Mouse (Mus musculus) thymus, postnatal 14 days (tissue): Measurements from ENCODE around the gene Actl6a.
"Not testable (repeated sequence)": the region's sequence is repeated elsewhere in the genome, so short reads cannot be mapped to it uniquely, and the experiment has no call there.

ENCODE experiments used
- DNase-seq: peaks from one replicate; pipeline ENCODE4 v3.0.0; 2021

The Actl6a gene

GRCm38 (mm10) chr3:32705647-32706348 lies at the start of gene Actl6a:
Gene Actl6a, plus strand, starts transcription at chr3:32706298.
- DNase-seq, result not testable (repeated sequence)

DNA sequence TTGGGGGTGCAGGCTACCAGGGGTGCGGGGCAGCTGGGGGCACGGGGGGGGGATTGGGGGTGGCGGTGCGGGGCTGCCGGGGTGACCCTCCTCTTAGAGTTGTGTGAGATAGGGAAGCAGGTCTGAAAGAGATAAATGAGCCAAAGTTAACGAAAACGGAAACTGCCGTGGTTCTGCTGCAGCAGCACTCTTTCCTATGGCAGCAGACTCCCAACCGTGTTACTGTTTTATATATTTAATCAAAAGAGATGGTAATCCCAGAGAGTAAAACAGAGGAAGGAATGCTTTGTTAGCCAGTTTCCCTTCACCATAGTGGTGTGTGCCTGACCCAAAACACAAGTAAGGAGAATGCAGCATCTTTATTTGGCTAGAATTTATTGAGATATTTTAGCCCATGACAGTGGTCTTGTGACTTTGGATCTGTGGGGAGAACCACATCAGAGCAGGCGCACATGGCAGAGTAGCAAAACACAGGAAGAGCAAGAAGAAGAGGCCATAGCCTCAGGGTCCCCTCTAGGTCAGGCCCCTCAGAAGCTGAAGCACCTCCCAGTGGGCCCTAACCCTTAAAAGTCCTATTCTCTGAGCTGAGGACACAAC lies 49.6 kb upstream of the Actl6a start:
- DNase-seq, result peak; percentile 15

- no peak for DNase-seq
Measured at GRCm38 (mm10) chr3:32658401-32658800, 47.7 kb upstream of the Actl6a start.

DNA sequence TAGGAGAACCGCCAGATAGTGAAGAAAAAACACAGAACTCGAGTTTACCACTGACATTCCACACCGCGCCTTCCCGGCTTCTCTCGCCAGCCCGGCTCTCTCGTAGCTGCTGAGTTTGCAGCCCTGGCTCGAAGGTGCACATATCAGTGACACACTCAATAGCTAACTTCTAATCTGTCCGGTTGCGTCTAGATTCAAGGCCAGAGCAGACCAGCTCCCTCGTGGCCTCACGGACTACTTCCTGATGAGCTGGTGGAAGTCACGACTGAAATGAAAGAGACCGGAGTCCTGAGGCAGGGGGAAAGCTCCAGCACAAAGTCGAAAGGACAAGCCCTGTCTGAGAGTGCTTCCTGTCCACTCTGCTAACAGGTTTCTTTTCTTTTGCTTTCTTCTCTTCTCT lies 47.3 kb upstream of the Actl6a start:
- DNase-seq, result no peak

GRCm38 (mm10) chr3:32659506-32659905 lies 46.6 kb upstream of the Actl6a start:
- DNase-seq, result no peak

GRCm38 (mm10) chr3:32660276-32660675 lies 45.8 kb upstream of the Actl6a start:
- peak; percentile 16 for DNase-seq

DNA sequence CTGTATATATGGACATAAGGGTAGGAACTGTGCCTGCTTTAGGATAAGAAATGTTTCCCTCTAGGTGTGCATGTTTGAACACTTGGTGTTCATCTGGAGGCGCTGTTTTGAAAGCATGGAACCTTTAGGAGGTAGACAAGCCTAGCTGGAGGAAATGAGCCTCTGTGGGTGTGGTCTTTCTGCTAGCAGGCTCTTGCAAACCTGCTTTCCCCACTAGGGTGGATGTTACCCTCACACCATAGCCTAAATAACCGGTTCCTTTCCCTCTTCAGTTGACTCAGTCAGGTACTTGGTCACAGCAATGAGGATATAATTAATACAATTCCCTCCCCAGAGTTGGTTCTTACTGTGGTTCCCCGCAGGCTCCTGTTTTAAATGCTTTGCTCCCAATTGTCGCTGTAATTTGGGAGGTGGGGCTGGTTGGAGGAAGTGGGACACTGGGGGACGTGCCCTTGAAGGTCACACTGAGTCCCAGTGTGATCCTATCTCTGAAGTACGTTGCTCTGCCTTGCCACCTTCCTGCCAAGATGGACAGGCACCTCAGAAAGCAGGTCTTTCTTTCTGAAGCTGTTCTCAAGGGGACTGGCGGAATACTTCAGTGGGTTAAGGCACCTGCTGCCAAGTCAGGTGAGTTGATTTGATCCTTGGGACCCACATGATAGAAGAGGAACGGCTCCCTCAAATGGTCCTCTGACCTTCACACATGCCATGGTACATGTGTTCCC lies 45.1 kb upstream of the Actl6a start:
- peak; percentile 37 for DNase-seq

GRCm38 (mm10) chr3:32661556-32661930 lies 44.6 kb upstream of the Actl6a start:
- DNase-seq, result no peak

DNA sequence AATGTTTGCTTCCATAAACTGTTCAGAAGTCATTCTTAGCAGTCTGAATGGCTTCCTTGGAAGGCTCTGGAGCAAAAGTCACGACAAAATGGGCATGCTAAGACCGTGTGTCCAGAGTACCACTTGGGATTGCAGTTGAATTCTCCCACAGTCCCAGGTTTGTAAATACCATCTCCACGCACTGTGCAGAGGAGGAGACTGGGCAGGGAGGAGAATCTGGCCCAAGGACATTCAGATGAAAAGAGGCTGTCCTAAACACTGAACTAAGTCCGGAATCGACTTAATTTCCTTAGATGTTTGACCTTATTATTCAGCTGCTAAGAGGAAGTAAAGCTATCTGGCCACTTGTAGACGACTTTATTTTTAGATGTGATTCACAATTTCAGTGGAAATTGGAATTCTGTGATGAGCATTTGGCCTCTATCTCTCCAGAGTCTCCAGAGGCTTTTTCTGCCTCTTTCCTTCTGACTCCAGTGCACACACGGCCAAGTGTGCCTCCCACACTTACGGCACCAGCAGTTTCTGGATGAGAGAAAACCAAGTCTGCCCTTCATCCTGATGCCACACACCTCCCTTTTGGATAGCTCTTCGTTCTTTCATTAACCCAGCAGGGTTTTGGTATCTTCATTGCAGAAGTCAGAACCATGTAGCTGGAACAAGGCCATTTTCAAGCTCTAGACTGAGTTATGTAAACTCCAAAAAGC lies 37.7 kb upstream of the Actl6a start:
- DNase-seq, result no peak

GRCm38 (mm10) chr3:32669211-32669610 lies 36.9 kb upstream of the Actl6a start:
- DNase-seq, result no peak

DNA sequence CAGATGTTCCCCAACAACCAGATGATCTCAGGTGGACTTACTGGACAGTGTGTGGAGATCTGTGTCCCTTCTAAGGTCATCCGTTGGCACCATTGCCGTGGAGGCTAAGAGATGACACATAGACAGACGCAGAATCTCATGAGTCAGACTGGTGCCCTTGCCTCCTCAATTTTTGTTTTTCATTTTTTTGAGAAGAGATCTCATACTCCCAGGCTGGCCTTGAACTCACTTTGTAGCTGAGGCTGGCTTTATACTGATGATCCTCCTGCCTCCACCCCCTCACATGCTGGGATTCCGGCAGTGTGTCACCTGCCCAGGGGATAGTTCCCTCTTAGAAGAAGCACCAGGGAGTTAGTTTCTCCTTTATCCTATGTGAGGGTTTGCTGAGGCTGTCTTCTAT lies 35.9 kb upstream of the Actl6a start:
- DNase-seq, result no peak

DNA sequence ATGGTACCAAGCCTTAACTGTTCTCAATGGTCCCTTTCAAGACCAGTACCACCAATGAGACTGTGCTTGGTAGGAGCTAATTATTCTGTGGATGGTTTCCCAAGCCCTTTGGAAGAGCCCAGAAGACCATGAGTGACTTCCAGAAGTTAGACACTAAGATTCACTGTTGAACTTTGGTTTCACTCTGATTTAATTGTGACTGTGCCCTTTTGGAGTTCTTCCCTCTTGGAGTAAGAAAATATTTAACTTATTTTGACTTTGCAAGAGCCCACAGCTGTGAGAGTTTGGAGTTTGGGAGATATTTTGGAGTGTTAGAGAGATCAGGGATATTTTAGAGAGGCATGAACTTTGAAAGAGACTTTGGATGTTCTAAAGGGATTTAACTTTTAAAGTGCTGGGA lies 32.9 kb upstream of the Actl6a start:
- DNase-seq, result no peak

DNA sequence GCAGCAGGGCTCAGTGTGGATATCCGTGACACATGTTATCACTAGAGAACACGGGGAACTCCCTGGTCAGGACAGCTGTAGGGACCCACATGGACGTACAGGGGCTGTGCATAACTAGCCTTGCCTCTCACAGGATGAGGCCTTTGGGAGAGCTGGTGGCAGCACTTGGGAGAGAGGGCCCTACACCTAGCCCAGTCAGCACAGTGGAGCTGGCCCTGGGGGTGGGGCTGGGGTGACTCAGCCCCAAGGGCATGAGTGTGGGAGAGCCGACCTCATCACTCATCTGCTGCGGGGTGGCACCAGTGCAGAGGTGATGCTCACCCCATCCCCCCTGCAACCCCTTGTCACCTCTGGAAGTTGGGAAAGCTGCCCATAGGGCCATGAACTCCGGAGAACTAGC lies 29.7 kb upstream of the Actl6a start:
- no peak for DNase-seq

DNA sequence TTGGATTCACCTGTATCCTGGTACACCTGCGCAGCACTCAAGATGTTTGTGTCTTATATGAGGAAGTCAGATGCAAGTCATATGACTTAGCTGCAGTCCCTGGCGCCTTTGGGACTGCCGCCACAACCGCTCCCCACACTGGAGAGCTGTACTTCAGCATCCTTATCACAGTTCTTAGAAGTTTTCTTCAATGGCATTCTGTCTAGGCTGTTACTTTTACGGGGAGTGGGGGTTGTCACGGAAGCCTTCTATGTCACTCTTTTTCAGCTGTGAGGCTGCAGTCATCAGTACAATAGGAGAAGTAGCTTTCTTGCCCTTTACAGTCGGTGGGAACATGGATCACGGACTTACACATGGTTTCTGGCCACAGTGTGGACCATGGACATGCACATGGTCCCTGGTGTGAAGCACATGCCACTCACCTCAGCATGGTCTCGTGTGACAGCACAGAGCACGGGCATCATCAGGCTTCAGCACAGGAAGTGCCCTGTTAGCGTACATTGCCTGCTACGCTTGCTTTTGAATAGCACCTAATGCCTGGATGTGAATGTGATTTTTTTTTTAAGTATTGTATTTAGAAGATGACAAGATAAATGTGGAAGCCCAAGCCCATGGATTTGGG lies 23.1 kb upstream of the Actl6a start:
- DNase-seq, result no peak

DNA sequence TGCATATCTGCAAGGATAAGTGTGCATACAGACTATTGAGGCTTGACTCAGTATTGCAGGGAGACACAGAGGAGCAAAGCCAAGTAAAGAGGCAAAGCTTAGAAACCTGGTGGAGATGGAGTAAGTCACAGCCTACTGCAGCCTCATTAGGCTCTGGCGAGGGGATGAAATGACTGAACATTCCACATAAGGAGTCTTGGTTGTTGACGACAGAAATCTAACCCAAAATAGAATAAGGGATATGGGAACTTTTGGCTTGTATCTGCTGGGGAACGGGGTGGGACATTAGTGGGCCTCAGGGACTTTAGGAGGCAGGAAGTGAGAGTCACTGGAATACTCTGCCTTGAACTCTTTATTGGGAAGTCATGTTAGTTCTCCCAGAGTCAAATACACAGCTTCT lies 21.5 kb upstream of the Actl6a start:
- DNase-seq, result no peak

DNA sequence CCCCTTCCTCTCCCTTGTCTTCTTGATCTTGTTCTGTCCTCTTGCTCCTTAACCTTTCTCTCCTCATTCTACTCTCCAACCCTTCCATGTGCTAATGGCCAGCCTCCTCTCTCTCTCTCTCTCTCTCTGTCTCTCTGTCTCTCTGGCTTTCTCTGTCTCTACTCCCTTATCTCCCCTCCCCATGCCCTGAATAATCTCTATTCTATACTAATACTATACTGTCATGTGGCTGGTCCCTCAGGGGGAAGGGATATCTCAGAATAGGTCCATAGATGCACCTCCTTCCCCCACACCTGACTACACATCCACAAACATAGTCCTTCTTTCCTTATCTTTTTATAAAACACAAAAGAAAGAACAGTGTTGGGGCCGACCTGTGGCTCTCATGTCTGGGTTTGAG lies 19.6 kb upstream of the Actl6a start:
- DNase-seq, result no peak

- DNase-seq, result no peak
Measured at GRCm38 (mm10) chr3:32687156-32687555, 18.9 kb upstream of the Actl6a start.

DNA sequence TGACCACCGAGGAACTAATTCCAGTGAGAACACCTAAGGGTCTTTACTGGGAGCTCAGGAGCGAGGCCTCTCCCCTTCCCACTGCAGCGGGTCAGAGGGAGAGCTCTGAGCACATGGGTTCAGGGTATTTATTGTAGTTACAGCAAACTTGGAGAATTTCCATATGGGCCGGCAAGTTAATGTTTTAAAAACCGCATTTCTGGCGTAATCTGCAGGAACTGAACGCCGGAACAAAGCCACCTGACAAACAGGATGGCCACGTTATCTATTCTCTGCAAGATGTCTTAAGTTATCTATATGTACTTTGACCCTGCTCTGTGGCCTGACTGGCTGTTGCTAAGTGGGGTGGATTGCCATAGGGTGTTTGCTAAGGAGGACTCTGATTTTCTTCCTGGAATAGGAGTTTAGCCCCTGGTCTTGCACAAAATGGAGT lies 16.5 kb upstream of the Actl6a start:
- DNase-seq, result no peak

DNA sequence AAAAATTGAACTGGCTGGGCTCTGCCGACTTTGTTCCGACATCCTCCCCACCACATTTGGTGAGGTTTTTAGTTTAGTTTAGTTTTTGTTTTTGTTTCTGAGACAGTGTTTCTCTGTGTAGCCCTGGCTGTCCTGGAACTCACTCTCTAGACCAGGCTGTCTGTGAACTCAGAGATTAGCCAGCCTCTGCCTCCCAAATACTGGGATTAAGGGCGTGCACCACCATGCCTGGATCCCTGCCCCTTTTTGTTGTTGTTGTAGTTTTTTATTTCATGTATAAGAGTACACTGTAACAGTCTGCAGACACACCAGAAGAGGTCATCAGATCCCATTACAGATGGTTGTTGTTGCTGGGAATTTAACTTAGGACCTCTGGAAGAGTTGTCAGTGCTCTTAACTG lies 16.1 kb upstream of the Actl6a start:
- no peak for DNase-seq

DNA sequence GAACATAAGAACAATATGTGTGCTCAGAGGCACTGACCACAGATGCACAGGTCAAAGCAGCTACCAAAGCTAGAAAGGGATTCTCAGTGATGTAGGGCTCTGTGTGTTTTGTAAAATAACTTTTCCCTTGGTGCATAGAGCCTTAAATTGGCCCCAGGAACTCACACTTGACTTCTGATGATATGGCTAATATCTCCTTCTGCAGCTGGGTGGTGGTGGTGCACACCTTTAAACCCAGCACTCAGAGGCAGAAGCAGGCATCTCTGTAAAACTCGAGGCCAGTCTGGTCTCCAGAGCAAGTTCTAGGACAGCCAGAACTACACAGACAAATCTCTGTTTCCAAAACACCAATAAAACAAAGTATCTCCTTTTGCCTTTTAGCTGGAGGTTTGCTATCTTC lies 15.2 kb upstream of the Actl6a start:
- no peak for DNase-seq

DNA sequence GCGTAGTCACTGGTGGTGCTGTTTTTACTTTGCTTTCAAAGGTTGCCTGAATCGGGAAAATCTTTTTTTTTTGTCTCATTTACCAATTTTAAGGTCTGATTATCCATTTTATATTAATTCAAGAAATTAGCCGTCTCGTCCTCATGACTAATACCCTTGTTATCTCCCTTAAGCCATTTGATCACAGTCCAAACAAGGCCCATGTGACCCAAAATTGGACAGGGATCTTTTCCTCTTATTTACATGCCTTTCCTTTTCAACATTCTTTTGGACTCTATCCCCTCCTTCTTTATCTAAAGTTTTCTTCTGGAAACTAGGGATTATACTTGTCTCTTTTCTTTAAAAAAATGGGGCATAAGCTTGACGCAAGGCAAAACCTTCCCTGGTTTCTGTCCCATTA lies 14.3 kb upstream of the Actl6a start:
- no peak for DNase-seq

DNA sequence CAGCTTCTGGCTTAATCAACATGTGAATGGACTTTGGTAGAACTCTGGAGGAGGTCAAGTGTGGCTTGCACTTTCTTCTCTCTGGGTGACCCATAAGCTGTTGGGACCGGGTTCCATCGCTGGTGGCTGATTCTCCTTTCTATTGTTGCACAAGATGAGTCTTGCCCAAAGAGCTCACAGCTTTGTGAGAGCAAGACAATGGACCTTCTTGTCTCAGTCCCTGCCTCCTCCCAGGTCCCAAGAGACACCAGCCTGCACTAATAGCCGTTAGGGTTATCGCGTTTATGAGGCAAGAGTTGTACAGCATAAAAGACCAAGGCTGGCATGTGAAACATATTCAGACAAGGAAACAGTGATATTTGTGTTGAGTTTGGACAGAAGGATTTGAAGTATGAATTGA lies 11.9 kb upstream of the Actl6a start:
- DNase-seq, result no peak
